Mouse (Mus musculus): Measurements from ENCODE around the gene Bpifb3.

Bpifb3 gene

DNA sequence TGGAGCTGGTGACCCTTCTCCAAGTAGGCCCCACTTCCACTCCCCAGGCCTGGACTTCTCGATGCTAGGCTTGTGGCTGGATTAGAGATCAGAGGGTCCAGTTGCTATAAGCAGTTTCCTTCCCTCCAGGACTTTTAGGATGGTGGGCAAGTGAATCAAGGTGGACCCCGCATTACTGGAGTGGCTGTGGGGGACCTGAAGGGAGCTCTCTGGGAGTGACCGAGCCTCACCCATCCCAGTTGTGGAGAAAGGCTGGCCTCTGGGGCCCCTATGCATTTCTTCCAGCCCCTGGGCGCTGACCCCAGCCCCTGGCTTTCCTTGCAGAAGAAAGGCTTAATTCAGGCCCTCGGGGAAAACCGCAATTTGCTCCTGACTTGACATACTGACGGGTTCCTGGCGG, at the start of gene Bpifb3:
Bpifb3 (plus strand) TSS at position 301 of the 400 bp plus-strand sequence.
- DNase-seq (ENCODE audit: low spot score in 2 of 2): no peak

GRCm38 (mm10) chr2:153870984-153871383, 47.0 kb upstream of the Bpifb3 start, which contains the start of gene Sun5:
TSS of gene Sun5 (minus strand) at chr2:153871084.
- no peak for DNase-seq (ENCODE audit: low spot score in 2 of 2)

DNA sequence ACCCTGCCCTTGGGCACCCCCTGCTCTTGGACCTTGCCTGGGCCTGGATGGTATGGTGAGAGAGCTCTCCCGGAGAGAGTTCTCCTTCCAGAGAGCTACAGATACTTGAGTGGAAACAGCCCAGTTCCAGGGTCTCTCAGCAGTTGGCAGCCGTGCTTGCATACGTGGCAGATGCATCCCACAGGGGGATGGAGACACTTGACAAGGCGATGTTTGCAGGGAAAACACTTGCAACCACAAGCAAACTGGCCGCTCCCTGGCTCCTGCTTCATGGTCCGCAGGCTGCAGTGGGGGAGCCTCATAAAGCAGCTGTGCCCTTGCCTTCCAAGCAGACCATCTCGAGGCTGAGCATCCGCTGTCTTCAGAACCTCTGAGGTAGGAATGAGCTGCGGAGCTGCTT, 43.3 kb upstream of the Bpifb3 start, which contains the start of gene Bpifb2:
Bpifb2 (plus strand) TSS at position 301 of the 400 bp plus-strand sequence.
- DNase-seq (ENCODE audit: low spot score in 2 of 2): no peak

DNA sequence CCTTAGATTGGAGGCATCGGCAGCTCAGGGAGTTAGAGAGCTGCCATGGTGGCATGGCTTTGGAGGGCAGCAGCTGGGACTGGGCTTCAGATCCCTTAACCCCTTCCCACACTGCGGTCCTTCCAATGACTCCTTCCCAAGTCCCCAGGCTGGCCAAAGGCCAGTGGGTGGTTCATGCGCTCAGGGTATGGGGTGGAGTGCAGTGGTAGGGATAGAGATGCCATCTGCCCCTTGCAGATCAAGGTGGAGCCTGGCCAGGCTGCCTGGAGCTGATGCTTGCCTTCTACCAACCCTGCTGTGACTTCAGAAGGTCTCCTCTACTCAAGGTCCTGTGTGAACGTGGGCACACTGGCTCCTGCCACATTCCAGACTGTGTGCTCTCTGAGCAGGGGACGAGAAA, 18.9 kb upstream of the Bpifb3 start:
- no peak for DNase-seq (ENCODE audit: low spot score in 2 of 2)

DNA sequence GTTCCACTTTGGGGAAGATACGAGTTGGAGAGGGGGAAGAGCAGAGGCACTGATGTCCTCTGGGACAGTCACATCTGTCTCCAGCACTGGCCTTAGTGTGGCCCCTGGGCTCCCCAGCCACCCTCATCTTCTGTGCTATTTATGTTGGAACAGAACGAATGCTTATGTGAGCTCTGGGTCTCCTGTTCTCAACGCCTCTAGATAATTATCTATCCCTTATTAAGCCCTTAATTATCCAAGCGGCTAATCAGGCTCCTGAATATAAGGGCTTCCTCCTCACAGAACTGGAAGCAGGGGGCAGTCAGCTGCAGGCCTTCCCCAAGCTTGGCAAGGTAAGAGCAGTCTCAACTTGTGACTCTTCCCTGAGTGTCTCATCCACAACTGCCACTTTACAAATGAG, 17.9 kb upstream of the Bpifb3 start, which contains the start of gene Bpifb6:
Bpifb6 (plus strand) TSS at position 301 of the 400 bp plus-strand sequence.
- DNase-seq (ENCODE audit: low spot score in 2 of 2): no peak

DNA sequence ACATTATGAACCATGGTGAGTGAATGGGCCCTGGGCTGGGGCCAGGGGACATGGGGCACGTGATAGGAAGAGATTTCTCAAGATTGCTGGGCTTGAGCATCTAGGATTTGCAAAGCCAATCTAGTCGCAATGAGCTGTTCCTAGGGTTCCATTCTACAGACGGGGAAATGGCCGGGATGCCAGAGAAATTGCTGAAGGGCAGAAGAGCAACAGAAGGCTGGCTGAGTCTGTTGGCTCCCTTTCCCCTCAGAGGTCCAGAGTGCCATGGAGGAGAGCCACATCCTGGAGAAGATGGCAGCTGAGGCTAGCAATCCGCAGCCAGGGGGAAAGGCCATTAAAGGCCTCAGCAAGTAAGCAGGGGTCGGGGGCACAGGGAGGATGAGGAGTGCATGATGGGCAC, 15.3 kb upstream of the Bpifb3 start:
- DNase-seq (ENCODE audit: low spot score in 2 of 2): no peak

DNA sequence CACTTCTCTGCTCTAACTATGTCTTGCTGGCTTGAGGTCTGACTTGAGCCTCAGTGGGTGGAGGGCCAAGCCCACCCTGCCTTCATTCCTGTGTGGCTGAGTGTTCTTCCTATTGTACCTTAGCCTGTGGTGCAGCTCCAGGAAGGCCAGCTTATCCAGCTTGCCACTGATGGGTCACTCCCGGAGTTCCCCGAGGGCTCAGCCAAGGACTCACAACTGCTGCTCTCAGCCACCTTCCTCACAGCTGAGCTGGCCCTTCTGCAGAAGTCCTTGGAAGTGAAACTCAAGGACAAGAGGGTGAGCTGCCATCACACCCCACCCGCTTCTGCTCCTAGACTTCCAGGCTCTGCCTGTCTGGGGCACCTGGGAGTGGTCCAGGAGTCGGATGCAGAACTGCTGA, 11.4 kb upstream of the Bpifb3 start:
- DNase-seq (ENCODE audit: low spot score in 2 of 2): no peak

DNA sequence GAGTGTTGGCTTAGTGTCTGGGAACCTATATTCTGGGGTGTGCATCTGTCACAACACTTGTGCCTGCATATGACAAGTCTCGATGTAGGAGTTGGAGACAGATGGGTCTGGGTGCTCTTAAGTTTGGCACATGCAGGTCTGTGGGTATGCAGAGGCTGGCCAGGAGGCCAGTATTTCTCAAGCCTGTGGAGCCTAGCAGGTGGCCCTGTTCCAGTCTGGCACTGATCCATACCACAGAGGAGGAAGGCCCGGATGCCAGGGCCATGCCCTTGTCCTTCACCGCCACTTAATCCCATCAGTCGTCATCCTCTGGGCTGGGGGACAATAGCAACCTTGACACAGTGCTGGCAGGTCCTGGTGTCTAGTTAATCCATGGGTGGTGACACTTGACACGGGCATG, 3.9 kb upstream of the Bpifb3 start:
- no peak for DNase-seq (ENCODE audit: low spot score in 2 of 2)

DNA sequence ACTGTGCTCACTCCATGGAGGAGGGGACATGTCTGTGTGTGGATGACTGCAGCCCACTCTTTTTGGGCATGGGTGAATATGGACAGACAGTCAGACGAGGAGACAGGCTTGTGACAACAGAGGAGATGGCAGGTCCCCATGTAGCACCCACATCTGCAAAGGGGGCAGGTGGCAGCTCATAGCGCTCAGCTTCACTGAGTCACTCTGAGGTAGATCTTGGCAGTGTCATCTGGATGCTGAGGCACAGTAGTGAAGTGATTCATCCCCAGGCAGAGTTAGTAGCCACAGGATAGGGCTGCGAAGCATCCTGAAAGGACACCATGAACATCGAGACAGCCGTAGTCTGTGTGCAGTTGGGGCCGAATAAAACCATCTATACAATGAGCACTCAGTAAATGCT, 3.2 kb downstream of the Bpifb3 start:
- DNase-seq (ENCODE audit: low spot score in 2 of 2): no peak

- DNase-seq (ENCODE audit: low spot score in 2 of 2): peak; percentile 7 to 8
These were observed 11.9 kb downstream of the Bpifb3 start for GRCm38 (mm10) chr2:153929871-153930413.

DNA sequence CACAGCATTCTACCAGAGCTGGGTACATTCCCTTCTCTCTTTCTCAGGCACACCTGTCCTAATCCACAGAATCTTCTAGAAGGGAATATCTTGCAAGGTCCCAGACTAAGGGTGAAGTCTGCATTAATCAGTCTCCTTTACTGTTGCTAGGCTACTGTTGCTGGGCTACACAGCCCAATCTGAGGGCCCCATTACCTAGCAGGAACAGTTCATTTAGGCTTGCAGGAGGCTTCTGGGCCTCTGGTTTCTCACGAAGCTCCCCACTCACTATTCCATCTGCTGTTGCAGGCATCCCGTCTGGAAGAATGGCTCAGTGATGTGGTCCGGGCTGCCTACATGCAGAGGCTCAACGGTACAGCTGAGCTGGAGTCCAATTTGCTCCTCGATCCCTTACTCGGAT, 13.1 kb downstream of the Bpifb3 start:
- DNase-seq (ENCODE audit: low spot score in 2 of 2): no peak

- DNase-seq (ENCODE audit: low spot score in 2 of 2): no peak
These were observed 15.3 kb downstream of the Bpifb3 start for GRCm38 (mm10) chr2:153933311-153933710.

DNA sequence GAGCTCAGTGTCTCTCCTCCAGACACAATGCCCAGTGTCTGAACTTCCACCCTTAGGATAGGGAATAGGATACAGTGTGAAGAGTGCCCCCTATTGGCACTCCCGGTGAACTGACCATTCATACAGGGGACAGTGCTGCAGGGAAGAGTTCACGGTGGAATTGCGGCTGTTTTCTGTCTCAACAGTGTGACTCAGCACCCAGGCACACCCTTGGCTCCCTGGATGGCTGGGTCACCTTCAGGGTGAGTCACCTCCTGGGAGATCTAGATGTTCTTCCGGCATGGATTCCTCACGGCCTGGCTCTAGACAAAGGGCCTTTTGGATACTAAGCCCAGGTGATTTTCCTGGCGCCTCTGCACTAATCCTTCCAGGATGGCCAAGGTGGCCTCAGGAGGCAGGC, 17.3 kb downstream of the Bpifb3 start:
- no peak for DNase-seq (ENCODE audit: low spot score in 2 of 2)

DNA sequence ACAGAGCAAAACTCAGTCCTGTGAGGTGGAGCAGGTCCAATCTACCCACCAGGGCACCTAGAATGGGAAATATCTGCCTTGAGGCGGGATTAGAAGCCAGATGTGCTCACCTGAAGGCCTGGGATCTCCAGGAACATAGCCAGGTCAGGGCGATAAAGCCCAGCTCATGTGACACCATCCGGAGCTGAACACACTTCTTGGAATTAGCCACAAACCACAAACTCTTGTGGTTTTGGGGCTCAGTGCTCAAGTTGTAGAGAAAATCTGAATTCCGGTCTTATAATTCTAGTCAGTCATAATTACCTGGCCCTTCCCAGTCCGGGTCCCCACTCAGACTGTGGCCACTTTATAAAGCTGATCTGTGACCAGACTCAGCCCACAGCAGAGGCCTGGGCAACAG, 19.8 kb downstream of the Bpifb3 start, which contains the start of gene Bpifb4:
Bpifb4 (plus strand) TSS at position 370 of the 400 bp plus-strand sequence.
- DNase-seq (ENCODE audit: low spot score in 2 of 2): no peak

GRCm38 (mm10) chr2:153943537-153943936, 25.5 kb downstream of the Bpifb3 start:
- peak in 1 of 2 experiments; percentile 13 for DNase-seq (ENCODE audit: low spot score in 2 of 2)

- DNase-seq (ENCODE audit: low spot score in 2 of 2): no peak
These were observed 26.5 kb downstream of the Bpifb3 start for GRCm38 (mm10) chr2:153944567-153944966.

GRCm38 (mm10) chr2:153952897-153953296, 34.9 kb downstream of the Bpifb3 start:
- peak in 1 of 2 experiments; percentile 9 for DNase-seq (ENCODE audit: low spot score in 2 of 2)

- peak; percentile 20 to 23 for DNase-seq (ENCODE audit: low spot score in 2 of 2)
These were observed 35.8 kb downstream of the Bpifb3 start for GRCm38 (mm10) chr2:153953836-153954235.

GRCm38 (mm10) chr2:153962821-153963331, 44.8 kb downstream of the Bpifb3 start:
- DNase-seq (ENCODE audit: low spot score in 2 of 2): no peak

DNA sequence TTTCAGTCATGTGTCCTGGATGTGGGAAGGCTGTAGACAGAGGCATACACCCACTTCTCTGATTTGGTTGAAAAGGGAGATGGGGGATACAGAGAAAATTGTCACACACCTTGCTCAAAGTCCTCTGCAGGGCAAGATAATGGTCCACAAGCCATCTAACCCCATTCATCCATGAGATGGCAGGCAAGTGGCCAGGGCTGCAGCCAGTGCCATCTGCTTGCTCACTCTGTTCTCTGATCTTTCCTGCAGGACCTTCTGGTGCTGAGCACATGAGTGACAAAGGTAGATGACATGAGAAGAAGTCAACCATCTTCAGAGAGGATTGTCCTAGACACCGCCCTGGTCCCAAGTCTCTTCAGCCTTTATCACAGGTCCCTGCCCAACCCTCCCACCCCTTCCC, 45.3 kb downstream of the Bpifb3 start:
- no peak for DNase-seq (ENCODE audit: low spot score in 2 of 2)

DNA sequence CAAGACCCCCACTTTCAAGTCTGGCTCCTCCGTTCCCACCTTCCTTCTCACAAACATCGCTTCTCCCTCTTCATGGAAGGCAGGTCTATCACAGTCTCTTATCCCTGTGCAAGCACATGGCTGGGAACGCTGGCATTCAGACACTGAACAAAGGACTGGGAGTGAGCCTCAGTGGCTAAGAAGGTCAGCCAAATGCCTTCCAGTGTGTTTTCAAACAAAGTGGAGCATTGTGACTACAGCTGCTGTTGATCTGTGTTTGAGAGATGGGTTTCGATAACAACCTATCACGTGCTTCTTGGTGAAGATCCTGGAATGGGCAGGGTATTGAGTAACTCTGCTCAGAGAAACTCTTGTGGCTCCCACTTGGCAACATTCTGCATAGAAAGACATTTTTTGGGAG, 52.2 kb downstream of the Bpifb3 start:
- no peak for DNase-seq (ENCODE audit: low spot score in 2 of 2)

DNA sequence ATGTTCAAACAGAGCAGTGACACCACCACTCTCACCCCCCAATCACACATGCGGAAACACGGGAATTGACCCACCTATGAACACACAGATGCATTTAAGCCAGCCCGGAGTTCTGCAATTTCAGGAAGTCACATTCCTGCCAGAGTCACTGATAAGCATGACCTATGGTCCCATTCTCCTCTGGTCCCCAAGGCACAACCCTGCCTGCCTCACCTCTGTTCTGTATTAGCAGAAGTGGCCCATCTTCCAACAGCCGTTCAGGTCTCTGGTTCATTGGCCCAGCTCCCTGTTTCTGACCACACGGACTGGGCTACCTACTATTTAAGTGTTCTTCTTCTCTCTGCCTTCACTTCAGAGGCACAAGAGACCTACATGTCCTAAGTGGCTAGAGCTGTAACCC, 56.6 kb downstream of the Bpifb3 start, which contains the start of gene Bpifa6:
Bpifa6 (plus strand) TSS at position 364 of the 400 bp plus-strand sequence.
- no peak for DNase-seq (ENCODE audit: low spot score in 2 of 2)

Measured in spleen, postnatal 36 days (tissue).